Mouse (Mus musculus) lung, embryonic 15.5 days (tissue): ENCODE results near the gene Klhl25. TPM values are rescaled to one million over a fixed set of nuclear protein-coding genes. Genes with fewer than 3 reads are reported as not detected.
"Not testable (repeated sequence)": the region's sequence is repeated elsewhere in the genome, so short reads cannot be mapped to it uniquely, and the experiment has no call there.

Experiments
- ATAC-seq: fragments of 200-750 bp; cut with Nextera tagmentation; 2 replicates; pipeline ENCODE4 v1.8.0; 2017; ENCODE audit warnings: moderate number of reproducible peaks, borderline replicate concordance; ENCODE audit not compliant: low FRiP score, low TSS enrichment; ENCODE audit errors: extremely low read depth
- H3K27ac ChIP-seq: fragments of 300-500 bp; sonication (generic); 2 replicates; pipeline ENCODE4 v1.5.1; 2015; ENCODE audit warnings: moderate library complexity, mild to moderate bottlenecking, inconsistent platforms
- H3K27me3 ChIP-seq: fragments of 300-500 bp; sonication (generic); 2 replicates; pipeline ENCODE4 v1.6.1; 2015; ENCODE audit warnings: inconsistent platforms
- H3K36me3 ChIP-seq: fragments of 300-500 bp; sonication (generic); 2 replicates; pipeline ENCODE4 v1.6.1; 2015; ENCODE audit warnings: inconsistent platforms
- H3K4me1 ChIP-seq: fragments of 300-500 bp; sonication (generic); 2 replicates; pipeline ENCODE4 v1.6.1; 2015; ENCODE audit warnings: inconsistent platforms
- H3K4me2 ChIP-seq: fragments of 300-500 bp; sonication (generic); 2 replicates; pipeline ENCODE4 v1.6.1; 2015; ENCODE audit warnings: inconsistent platforms, mild to moderate bottlenecking, moderate library complexity
- H3K4me3 ChIP-seq: fragments of 300-500 bp; sonication (generic); 2 replicates; pipeline ENCODE4 v1.5.1; 2015; ENCODE audit warnings: mild to moderate bottlenecking, inconsistent platforms
- H3K9ac ChIP-seq: fragments of 300-500 bp; sonication (generic); 2 replicates; pipeline ENCODE4 v1.6.1; 2015; ENCODE audit warnings: inconsistent platforms
- H3K9me3 ChIP-seq: fragments of 300-500 bp; sonication (generic); 2 replicates; pipeline ENCODE4 v1.6.1; 2016; ENCODE audit warnings: inconsistent platforms
- WGBS: fragments of 180-500 bp; shearing (Covaris S2); methylation state at CpG from one replicate; pipeline ENCODE4 v1.1.7; 2015; 5-methylcytosine and 5-hydroxymethylcytosine counted together
- polyA plus RNA-seq: library from polyadenylated mRNA; unstranded; fragments of >200 nt; fragmentation: Nextera tagmentation; extraction: Ambion mirVana; gene quantifications from 2 replicates; pipeline ENCODE4 v1.2.1, GENCODE M21; 2015

Gene Klhl25
- polyA plus RNA-seq, 1 experiment from 2014 or later: 20.9 TPM

- peak overlapping the region; percentile 86 for H3K27ac ChIP-seq
- H3K27me3 ChIP-seq: no peaks in the 10 kb centered on the region
- peak overlapping the region; percentile 80 for H3K4me2 ChIP-seq
- H3K9me3 ChIP-seq: no peaks in the 10 kb centered on the region
- H3K9ac ChIP-seq: peak overlapping the region; percentile 95
- H3K4me1 ChIP-seq: peaks cover 41% of the 10 kb centered on the region
- peak; percentile 31; the same call in 1 of the 2 replicates for ATAC-seq
- H3K36me3 ChIP-seq: no peaks in the 10 kb centered on the region
- peak overlapping the region; percentile 99 for H3K4me3 ChIP-seq
- WGBS: under 1% methylated on average over 25 of the region's 25 CpGs
Measured at GRCm38 (mm10) chr7:75848776-75849670, 913 bp downstream of the Klhl25 start.

DNA sequence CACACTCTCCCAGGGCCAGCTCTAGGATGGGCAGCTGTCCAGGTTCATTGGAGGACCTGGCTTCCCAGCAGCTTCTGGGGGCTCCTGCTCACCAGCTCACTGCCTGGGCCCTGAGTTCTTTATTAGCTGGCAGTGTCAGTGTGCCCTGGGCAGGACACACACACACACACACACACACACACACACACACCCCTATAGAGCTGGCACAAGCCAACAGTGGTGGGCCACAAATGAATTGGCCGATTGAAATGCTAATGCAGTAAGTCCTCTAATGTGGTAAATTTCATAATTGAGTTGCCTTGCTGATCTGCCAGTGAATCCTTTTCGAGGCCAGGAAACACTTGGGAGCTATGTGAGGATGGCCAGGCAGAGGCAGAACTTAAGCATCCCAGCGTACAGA lies 2.3 kb downstream of the Klhl25 start:
- not testable (repeated sequence) for H3K27ac ChIP-seq, ATAC-seq, H3K4me3 ChIP-seq, H3K36me3 ChIP-seq, H3K27me3 ChIP-seq, H3K9ac ChIP-seq, H3K9me3 ChIP-seq, H3K4me2 ChIP-seq
- 100% methylated on average over 1 of the region's 3 CpGs for WGBS
- H3K4me1 ChIP-seq: peaks cover 52% of the 10 kb centered on the region

DNA sequence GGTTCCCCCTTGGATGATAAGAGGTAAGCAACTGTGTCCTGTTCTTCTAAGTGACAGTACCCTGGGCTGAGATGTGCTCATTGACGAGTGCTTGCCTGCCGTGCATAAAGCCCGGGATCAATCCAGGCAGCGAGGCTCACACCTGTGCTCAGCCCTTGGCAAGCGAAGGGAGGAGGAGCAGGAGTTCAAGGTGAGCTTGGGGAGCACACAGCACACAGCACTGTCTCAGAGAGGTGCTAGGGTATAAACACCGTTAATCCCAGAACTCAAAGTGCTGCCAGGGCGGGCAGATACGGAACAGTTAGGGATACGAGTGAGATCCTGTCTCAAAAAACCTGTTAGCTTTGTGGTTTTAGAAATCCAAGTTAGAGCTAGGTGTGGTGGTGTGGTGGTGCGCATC lies 3.2 kb downstream of the Klhl25 start:
- Histone ChIP-seq H3K4me1 (peaks cover 56% of the 10 kb centered on the region), H3K9me3 (no peaks in the 10 kb centered on the region), H3K36me3 (no peaks in the 10 kb centered on the region), H3K9ac (no peak overlapping the region), H3K4me2 (no peak overlapping the region), H3K4me3 (no peak overlapping the region), H3K27ac (no peak overlapping the region), H3K27me3 (no peaks in the 10 kb centered on the region)
- ATAC-seq: no peak
- 78% methylated on average over 10 of the region's 10 CpGs for WGBS

DNA sequence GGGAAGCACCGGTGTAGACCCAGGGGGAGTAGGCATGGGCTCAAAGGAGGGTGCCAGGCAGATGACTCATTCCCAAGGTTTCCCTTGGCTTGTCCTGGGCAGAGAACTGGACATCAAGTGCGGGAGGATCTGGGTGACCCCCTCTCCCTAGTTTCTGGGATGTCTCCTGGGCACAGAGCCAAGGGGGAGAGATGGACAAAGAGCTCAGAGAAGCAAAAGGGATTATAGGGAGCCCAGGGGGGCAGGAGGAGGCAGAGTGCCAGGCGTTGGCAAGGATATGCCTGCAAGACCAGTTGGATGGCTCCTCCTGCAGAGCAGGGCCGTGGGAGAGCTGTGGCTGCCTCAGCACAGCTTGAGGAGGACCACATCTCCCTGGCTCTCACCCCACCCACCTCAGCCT lies 4.3 kb downstream of the Klhl25 start:
- H3K4me3 ChIP-seq: no peak overlapping the region
- no peaks in the 10 kb centered on the region for H3K9me3 ChIP-seq
- peaks cover 54% of the 10 kb centered on the region for H3K4me1 ChIP-seq
- no peaks in the 10 kb centered on the region for H3K36me3 ChIP-seq
- H3K4me2 ChIP-seq: no peak overlapping the region
- no peaks in the 10 kb centered on the region for H3K27me3 ChIP-seq
- WGBS: 44% methylated on average over 4 of the region's 4 CpGs
- no peak for ATAC-seq
- H3K9ac ChIP-seq: no peak overlapping the region
- 0 out of 2 replicates have a peak overlapping the region, but pooled peaks have one; percentile 6 for H3K27ac ChIP-seq

- Histone ChIP-seq H3K27ac (peak overlapping the region; percentile 87), H3K27me3 (no peaks in the 10 kb centered on the region), H3K4me3 (no peak overlapping the region), H3K4me1 (peaks cover 51% of the 10 kb centered on the region), H3K9ac (no peak overlapping the region), H3K4me2 (no peak overlapping the region), H3K36me3 (no peaks in the 10 kb centered on the region), H3K9me3 (no peaks in the 10 kb centered on the region)
- ATAC-seq: no peak
- 71% methylated on average over 8 of the region's 8 CpGs for WGBS
Measured at GRCm38 (mm10) chr7:75853171-75853830, 5.2 kb downstream of the Klhl25 start.

GRCm38 (mm10) chr7:75854231-75854925 lies 6.3 kb downstream of the Klhl25 start:
- Histone ChIP-seq H3K4me1 (peaks cover 44% of the 10 kb centered on the region), H3K36me3 (no peaks in the 10 kb centered on the region; the same call in 1 of the 2 replicates), H3K27ac (peak overlapping the region; percentile 87), H3K27me3 (no peaks in the 10 kb centered on the region), H3K9ac (no peak overlapping the region), H3K4me2 (peak overlapping the region; percentile 25; the same call in 1 of the 2 replicates), H3K4me3 (no peak overlapping the region), H3K9me3 (no peaks in the 10 kb centered on the region)
- peak; percentile 15; the same call in 1 of the 2 replicates for ATAC-seq
- WGBS: 51% methylated on average over 6 of the region's 6 CpGs

DNA sequence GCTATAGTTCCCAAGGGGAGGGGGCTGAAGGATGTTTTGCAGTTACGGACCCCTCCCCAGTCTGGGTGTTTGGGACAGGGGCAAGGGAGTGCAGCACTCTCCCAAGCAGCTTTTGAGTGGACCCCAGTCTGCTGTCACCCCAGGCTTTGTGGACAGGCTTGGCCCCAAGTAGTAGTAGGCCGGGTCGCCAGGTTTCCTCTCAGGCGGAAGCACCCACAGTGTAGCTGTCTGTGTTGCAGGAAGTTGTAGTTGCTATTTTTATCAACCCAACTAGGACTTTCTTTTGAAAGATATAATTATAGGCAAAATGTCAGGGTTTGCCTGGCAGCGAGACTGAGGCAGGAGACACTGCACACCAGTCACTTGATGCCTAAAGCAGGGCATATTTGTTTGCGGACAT lies 6.9 kb downstream of the Klhl25 start:
- Histone ChIP-seq H3K27ac (peak overlapping the region; percentile 87), H3K4me3 (no peak overlapping the region), H3K9me3 (no peaks in the 10 kb centered on the region), H3K9ac (no peak overlapping the region), H3K4me1 (peaks cover 38% of the 10 kb centered on the region), H3K27me3 (no peaks in the 10 kb centered on the region), H3K4me2 (peak overlapping the region; percentile 25; the same call in 1 of the 2 replicates), H3K36me3 (no peaks in the 10 kb centered on the region; the same call in 1 of the 2 replicates)
- WGBS: 65% methylated on average over 6 of the region's 6 CpGs
- ATAC-seq: no peak

DNA sequence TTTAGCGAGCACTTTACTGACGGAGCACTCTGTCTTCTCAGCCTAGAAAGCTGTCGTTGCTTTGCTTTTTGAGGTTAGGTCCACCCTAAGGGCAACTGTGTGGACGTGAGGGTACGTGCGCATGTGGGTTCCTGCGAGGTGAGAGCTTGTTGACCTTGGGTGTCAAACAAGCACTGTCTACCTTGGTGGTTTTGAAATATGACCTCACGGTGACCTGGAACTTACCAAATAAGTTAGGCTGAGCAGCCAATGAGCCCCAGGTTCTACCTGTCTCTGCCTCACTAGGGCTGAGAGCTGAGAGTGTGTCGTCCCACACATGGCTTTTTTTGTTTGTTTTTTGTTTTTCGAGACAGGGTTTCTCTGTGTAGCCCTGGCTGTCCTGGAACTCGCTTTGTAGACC lies 8.1 kb downstream of the Klhl25 start:
- H3K4me3 ChIP-seq: no peak overlapping the region
- H3K9ac ChIP-seq: no peak overlapping the region
- whole genome bisulfite sequencing: 60% methylated on average over 11 of the region's 11 CpGs
- ATAC-seq: no peak
- no peaks in the 10 kb centered on the region; the same call in 1 of the 2 replicates for H3K36me3 ChIP-seq
- peaks cover 37% of the 10 kb centered on the region for H3K4me1 ChIP-seq
- H3K4me2 ChIP-seq: no peak overlapping the region
- no peaks in the 10 kb centered on the region for H3K9me3 ChIP-seq
- peak overlapping the region; percentile 87; the same call in 1 of the 2 replicates for H3K27ac ChIP-seq
- no peaks in the 10 kb centered on the region for H3K27me3 ChIP-seq

DNA sequence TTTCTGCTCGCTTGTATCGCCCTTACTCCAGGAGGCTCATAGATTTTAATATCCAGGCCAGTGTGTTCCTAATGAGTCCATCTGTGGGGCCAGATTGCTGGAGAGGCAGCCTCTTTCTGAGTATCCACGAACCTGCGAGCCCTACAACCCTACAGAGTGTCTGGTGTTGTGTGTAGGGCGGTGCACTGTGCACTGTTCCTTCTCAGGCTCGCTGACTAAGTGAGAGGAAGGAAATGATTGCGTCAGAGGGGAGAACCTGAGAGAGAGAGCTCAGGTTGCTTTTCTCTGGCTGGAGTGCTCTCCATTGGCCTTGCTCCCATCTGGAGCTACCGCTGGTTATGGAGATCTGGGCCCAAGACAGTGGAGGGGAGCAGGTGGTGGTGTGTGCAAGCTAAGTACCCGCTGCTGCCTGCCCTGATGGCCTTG lies 11.7 kb downstream of the Klhl25 start:
- Histone ChIP-seq H3K4me1 (peaks cover 10% of the 10 kb centered on the region), H3K27ac (no peak overlapping the region), H3K27me3 (no peaks in the 10 kb centered on the region), H3K4me3 (no peak overlapping the region), H3K36me3 (peaks cover 8% of the 10 kb centered on the region), H3K4me2 (no peak overlapping the region), H3K9ac (no peak overlapping the region), H3K9me3 (no peaks in the 10 kb centered on the region)
- no peak for ATAC-seq
- WGBS: 78% methylated on average over 9 of the region's 9 CpGs

- not testable (repeated sequence) for H3K9me3 ChIP-seq, H3K27me3 ChIP-seq, H3K4me1 ChIP-seq, H3K9ac ChIP-seq, H3K4me3 ChIP-seq, H3K4me2 ChIP-seq, ATAC-seq, H3K27ac ChIP-seq
- WGBS: 74% methylated on average over 6 of the region's 7 CpGs
- H3K36me3 ChIP-seq: peaks cover 28% of the 10 kb centered on the region
Measured at GRCm38 (mm10) chr7:75861638-75862426, 13.7 kb downstream of the Klhl25 start.

DNA sequence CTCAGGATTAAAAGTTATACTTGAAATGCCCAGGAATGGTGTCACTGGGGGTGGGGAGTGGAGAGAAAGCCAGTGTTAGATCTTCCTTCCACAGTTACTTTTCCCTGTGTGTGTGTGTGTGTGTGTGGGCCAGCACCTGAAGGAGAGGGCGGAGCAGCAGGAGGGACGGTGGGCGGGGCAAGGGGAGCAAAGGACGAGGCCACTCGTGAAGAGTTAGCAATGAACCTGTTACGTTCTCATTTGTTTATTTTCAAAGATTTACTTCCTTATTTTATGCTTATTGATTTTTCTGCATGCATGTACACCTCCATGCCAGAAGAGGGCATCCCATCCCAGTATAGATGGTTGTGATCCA lies 14.3 kb downstream of the Klhl25 start:
- peaks cover 34% of the 10 kb centered on the region for H3K36me3 ChIP-seq

More for the DNA sequence above, 14.3 kb downstream of the Klhl25 start:
- H3K4me1 ChIP-seq, H3K9me3 ChIP-seq, H3K9ac ChIP-seq, ATAC-seq, H3K27ac ChIP-seq, H3K4me2 ChIP-seq, H3K4me3 ChIP-seq, H3K27me3 ChIP-seq: not testable (repeated sequence)
- WGBS: 78% methylated on average over 6 of the region's 6 CpGs
